Mouse (Mus musculus) olfactory bulb, adult 2 months (tissue): ENCODE measurements around the gene Abhd16a. TPM values are rescaled to one million over a fixed set of nuclear protein-coding genes. Genes with fewer than 3 reads are reported as not detected.
"Not testable (repeated sequence)": the region's sequence is repeated elsewhere in the genome, so short reads cannot be mapped to it uniquely, and the experiment has no call there.

Source experiments
- H3K27ac ChIP-seq: fragments of 200-500 bp; 2 replicates; pipeline ENCODE4 v1.5.1; 2012; ENCODE audit warnings: low read depth, low read length; ENCODE audit not compliant: insufficient read depth
- H3K4me1 ChIP-seq: fragments of 200-500 bp; 2 replicates; pipeline ENCODE4 v1.6.1; 2012; ENCODE audit warnings: low read length; ENCODE audit not compliant: control insufficient read depth, insufficient read depth
- H3K4me3 ChIP-seq: fragments of 200-500 bp; 2 replicates; pipeline ENCODE4 v1.5.1; 2012; ENCODE audit warnings: mild to moderate bottlenecking, low read depth, low read length, moderate library complexity; ENCODE audit not compliant: insufficient read depth
- CTCF ChIP-seq: fragments of 200-500 bp; IDR thresholded peaks from 2 replicates; pipeline ENCODE4 v1.5.1; 2012; ENCODE audit warnings: low read depth, mild to moderate bottlenecking, low read length, moderate library complexity; ENCODE audit not compliant: insufficient read depth
- POLR2A ChIP-seq: fragments of 200-500 bp; IDR thresholded peaks from 2 replicates; pipeline ENCODE4 v1.6.1; 2012; ENCODE audit warnings: mild to moderate bottlenecking, low read depth, low read length, moderate library complexity; ENCODE audit not compliant: insufficient read depth
- WGBS: fragments of 180-500 bp; shearing (Covaris S2); methylation state at CpG from one replicate; pipeline ENCODE4 v1.1.7; 2018; 5-methylcytosine and 5-hydroxymethylcytosine counted together
- polyA plus RNA-seq: library from polyadenylated mRNA; stranded (reverse); fragments of >200 nt; gene quantifications from 2 replicates; pipeline ENCODE4 v1.2.4, GENCODE M21; 2012; ENCODE audit warnings: low replicate concordance; ENCODE audit not compliant: missing spikeins, insufficient read depth, insufficient read length

The Abhd16a gene
- polyA plus RNA-seq, 1 experiment, result not detected

DNA sequence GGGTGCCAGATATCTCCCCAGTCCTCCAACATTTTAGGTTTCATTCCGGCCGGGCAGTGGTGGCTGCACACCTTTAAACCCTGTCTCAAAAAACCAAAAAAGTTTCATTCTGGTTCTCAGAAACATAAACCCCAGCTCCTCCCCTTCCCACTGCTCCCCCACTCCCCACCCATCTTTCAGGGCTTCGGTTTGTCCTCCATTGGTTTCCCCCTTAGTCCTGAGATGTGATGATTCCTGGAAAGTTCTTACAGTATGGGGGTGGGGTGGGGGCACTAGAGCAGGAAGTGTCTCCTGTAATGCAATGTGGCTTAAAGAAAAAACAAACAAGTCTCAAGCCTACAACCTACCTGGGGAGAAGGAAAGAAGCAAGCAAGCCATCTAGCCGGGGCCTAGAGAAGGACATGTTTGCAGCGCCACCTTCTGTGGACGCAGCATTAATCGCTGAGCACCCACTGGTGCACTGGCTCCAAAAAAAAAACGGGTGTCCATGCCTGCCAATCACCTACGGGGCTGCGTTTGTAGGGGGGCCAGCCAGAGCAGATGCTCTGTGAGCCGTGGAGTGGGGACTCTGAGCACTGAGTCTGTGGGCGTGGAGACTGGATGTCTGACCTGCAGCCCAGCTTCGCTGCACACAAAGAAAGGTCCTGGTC lies 16.8 kb downstream of the Abhd16a start:
- Histone ChIP-seq H3K4me1 (peaks cover 2% of the 10 kb centered on the region; the same call in 1 of the 2 replicates), H3K4me3 (no peak overlapping the region), H3K27ac (no peak overlapping the region)
- 25% methylated on average over 13 of the region's 13 CpGs for WGBS
- no peak for TF ChIP-seq POLR2A
- TF ChIP-seq CTCF, result 0 out of 2 replicates have a peak, but pooled peaks have one; percentile 11

DNA sequence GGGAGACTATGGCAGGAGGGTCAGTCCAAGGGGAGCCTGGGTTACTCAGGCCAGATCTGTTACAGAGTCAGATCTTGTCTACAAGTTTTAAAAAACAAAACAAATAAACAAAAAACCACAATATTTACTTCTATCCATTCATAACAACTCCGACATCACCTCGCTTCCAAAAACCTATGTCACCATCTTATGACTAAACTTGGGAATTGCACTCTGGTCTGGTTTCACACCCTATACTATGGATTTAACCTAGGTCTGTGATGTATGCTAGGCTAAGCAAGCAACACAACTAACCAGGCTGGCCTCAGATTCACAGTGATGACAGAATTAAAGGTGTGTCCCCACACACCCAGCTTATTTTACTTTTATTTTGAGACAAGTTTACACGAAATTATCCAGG lies 17.5 kb downstream of the Abhd16a start:
- Histone ChIP-seq H3K27ac (no peak overlapping the region), H3K4me1 (peaks cover 2% of the 10 kb centered on the region; the same call in 1 of the 2 replicates), H3K4me3 (no peak overlapping the region)
- 60% methylated on average over 3 of the region's 3 CpGs for WGBS
- TF ChIP-seq POLR2A (no peak), CTCF (no peak)

DNA sequence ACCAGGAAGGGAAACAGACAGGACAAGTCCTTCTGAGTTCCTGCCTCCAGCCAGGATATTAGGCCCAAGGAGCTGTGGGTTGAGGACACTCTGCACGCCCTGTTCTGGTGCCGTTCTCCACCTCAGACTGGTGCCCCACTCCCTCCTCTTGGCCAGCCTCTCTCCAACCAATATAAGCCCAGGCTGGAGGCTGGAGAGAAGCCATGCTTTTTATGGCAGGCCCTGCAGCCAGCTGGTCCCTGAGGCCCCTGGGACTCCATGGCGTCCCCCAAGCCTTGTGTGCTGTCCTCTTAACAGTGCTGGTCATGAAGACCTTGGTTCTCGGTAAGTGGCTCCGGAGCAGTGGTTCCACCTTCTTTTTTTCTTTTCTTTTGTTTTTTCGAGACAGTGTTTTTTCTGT lies 19.0 kb downstream of the Abhd16a start, which contains the start of gene Ly6g5c:
Ly6g5c (plus strand) TSS at position 183 of the 400 bp plus-strand sequence.
- TF ChIP-seq POLR2A (no peak), CTCF (no peak)
- 80% methylated on average over 6 of the region's 6 CpGs for WGBS
- H3K4me3 ChIP-seq, result no peak within 1 kb of the TSS
- no peak within 1 kb of the TSS for H3K27ac ChIP-seq
- peaks cover 2% of the 10 kb centered on the region; the same call in 1 of the 2 replicates for H3K4me1 ChIP-seq

DNA sequence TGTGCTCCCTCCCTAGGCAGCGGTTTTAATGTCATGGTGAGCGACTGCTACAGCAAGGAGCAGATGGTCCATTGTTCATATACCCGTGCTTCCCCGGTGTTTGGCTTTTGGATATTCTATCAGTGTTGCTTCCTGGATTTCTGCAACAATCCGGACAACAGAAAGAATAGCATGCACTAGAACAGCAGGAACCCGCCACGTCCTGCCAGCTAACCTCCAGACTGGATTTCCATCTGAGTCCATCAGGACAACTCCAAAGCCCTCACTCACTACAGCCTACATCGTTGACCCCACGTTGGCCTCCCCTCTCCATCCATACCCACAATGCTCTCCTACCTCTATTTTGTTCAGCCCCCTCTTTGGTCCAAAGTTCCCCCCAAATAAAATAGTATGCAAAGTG lies 22.7 kb downstream of the Abhd16a start:
- H3K4me3 ChIP-seq, result no peak overlapping the region
- H3K4me1 ChIP-seq, result no peaks in the 10 kb centered on the region
- H3K27ac ChIP-seq, result no peak overlapping the region
- TF ChIP-seq POLR2A, result no peak
- WGBS, result 72% methylated on average over 9 of the region's 9 CpGs

DNA sequence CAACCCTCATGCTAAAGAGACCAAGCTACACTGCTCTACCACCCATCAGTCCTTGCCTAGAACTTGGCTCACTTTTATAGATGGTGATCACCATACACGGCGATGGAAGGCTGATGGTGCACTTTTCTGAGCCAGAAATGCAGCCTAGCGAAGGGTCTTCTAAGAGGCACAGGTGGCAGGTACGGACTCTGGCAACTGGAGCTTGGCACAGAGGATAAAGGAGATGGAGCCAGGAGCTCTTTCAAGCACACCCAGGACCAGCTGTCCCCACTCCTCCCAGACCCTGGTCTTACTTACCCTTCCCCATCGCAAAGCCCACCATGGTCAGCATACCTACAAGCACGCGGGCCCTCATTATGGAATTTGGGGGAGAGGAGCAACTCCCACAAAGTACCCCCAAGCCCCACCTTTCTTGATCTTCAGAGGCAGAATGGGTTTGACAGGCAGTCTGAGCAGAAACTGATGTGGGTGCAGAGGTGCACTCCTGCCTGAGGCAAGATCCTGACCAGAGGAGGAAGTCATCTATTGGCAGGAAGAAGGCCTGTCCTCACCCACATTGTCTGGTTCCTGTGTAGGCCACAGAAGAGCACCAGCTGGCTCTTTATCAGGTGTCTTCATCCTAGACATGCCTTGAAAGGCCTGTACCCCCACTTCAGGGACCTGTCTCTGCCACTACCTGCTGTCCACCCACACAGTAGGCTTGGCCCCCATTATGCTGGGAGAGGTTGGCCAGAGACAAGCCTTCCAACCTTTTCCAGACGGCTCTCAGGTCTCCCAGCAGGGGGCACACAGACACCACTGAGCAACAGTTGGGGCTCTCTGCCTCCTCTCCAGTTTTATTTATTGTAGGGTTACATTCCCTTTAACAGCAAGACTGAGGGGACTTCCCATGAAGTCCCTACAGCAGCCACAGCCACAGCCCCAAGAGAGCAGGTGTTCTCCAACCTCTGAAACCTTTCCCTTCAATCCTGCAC lies 26.3 kb downstream of the Abhd16a start, which contains the start of gene Ly6g5b:
Ly6g5b (minus strand) TSS at position 383 of the 974 bp plus-strand sequence.
- H3K4me3 ChIP-seq, result no peak within 1 kb of the TSS
- H3K27ac ChIP-seq, result no peak within 1 kb of the TSS
- WGBS, result 85% methylated on average over 8 of the region's 8 CpGs
- no peak for TF ChIP-seq CTCF
- TF ChIP-seq POLR2A, result no peak
- no peaks in the 10 kb centered on the region for H3K4me1 ChIP-seq

DNA sequence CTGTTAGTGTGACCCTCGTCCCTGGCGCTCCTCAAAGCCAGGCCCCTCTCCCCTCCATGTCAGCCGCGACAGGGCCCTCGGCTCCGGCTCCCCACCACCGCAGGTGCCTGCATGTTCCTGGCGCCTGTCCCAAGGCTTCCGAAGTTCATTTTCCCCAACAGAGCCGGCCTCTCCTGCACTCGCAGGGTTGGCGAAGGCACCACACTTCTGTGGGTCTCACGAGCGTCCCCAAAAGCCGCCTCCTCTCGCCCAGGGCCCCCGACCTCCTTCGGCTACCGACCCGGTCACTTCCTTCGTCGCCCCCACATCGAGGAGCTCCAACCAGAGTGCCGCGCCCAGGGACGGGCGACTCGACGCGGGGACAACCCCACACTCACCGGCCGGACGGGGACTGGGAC lies 31.7 kb downstream of the Abhd16a start:
- H3K27ac ChIP-seq, result 0 out of 2 replicates have a peak overlapping the region, but pooled peaks have one; percentile 6
- no peak for TF ChIP-seq POLR2A
- under 1% methylated on average over 33 of the region's 33 CpGs for WGBS
- peaks cover 2% of the 10 kb centered on the region; the same call in 1 of the 2 replicates for H3K4me1 ChIP-seq
- peak overlapping the region; percentile 65 for H3K4me3 ChIP-seq

DNA sequence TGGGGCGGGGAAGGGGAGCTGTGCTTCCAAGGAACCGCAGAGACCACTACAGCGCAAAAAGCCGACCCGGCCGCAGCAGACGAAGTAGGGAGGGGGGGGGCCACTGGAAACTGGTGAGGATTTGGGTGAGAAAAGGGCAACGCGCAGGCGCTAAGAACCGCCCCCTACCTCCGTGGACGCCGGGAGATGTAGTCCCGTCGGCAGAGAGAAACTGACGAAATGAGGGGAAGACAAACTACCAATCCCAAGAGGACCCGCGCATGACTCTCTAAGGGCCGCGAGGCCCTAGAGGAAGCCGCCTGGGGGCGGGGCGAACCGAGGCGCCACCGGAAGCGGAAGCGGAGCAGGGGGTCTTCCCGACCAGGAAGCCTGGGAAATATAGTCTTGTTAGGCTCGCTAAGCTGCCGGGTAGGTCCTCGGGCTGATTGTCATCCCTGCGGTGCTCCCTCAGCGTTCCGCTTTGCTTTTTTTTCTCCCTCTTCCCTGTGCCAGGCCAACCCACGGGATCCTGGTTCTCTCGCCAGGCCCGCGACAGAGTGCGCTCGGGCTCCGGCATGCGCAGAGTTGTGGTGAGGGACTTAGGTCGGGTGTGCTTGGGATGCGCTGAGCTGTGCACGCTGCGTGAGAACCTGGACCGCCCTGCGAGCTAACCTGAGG lies 32.2 kb downstream of the Abhd16a start, which contains the start of gene Gpank1:
Gpank1 (plus strand) TSS at position 313 of the 657 bp plus-strand sequence.
- TF ChIP-seq CTCF (no peak), POLR2A (peak; percentile 37; the same call in 1 of the 2 replicates)
- WGBS, result under 1% methylated on average over 50 of the region's 50 CpGs
- Histone ChIP-seq H3K27ac (peak within 1 kb of the TSS; percentile 68), H3K4me3 (peak within 1 kb of the TSS; percentile 80), H3K4me1 (peaks cover 2% of the 10 kb centered on the region; the same call in 1 of the 2 replicates)

DNA sequence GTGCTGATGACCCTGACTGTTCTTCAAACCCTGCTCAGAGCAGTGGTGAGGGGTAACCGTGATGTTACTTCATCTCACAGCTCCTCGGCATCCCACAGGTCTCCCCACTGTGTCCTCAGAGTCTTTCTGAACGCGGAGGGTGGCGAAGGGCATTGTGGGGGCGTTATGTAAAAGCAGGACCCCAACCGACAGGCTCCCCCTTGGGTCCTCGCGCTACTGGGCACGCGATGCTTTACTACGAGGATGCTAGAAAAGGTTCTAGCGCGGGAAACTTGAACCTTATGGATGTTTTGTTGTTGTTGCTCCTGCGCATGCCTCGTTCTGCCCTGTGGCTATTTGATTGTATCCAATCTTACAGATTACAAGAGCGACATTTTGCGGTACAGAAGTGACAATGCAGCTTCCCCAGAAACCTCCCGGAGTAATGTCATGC lies 32.8 kb downstream of the Abhd16a start, which contains the start of gene Csnk2b:
Csnk2b (minus strand) TSS at position 183 of the 433 bp plus-strand sequence.
- no peak for TF ChIP-seq POLR2A
- TF ChIP-seq CTCF, result no peak
- H3K4me1 ChIP-seq, result peaks cover 6% of the 10 kb centered on the region
- peak within 1 kb of the TSS; percentile 80 for H3K4me3 ChIP-seq
- peak within 1 kb of the TSS; percentile 68 for H3K27ac ChIP-seq
- WGBS, result 0% methylated on average over 19 of the region's 19 CpGs

DNA sequence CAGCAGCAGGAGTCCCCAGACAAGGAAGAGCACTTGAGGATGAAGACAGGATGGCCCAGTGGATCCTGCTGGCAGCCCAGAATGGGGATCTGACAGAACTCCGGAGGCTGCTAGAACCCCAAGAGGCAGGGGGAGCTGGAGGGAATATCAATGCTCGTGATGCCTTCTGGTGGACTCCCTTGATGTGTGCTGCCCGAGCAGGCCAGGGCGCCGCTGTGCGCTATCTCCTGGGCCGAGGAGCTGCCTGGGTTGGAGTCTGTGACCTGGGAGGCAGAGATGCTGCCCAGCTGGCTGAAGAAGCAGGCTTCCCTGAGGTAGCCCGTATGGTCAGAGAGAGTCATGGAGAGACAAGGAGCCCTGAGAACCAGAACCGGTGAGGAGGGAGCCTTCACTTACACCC lies 34.2 kb downstream of the Abhd16a start:
- H3K4me3 ChIP-seq, H3K27ac ChIP-seq: not testable (repeated sequence)
- H3K4me1 ChIP-seq, result peaks cover 17% of the 10 kb centered on the region
- 86% methylated on average over 9 of the region's 9 CpGs for WGBS

DNA sequence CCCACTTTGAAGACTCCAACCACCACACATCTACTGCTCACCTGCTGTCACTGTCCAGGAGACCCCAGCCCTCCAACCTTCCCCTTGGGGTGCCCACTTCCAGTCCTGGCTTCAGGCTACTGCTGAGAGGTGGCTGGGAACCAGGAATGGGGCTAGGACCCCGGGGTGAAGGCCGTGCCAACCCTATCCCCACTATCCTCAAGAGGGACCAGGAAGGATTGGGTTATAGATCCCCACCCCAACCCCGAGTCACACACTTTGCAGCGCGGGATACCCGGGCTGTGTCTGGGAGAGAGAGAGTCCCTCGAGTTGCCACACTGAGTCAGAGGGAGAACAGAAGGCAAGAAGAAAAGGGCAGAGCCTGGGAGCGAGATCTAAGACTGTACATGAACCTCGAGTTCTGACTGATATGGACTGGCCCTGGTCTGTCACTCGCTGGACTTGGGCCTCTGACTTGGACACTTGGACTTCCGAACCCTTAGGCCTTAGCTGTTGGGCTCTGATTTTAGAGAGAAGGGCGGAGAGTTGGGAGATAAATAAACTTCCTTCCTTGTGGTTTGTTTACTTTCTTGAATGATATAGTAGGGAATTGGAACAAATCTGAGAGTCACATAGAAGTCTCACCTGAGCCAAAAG lies 35.3 kb downstream of the Abhd16a start:
- WGBS, result 90% methylated on average over 12 of the region's 12 CpGs
- not testable (repeated sequence) for H3K27ac ChIP-seq, H3K4me3 ChIP-seq
- peaks cover 20% of the 10 kb centered on the region for H3K4me1 ChIP-seq
